Mouse (Mus musculus): Measurements from ENCODE around the gene Tnni3k. TPM values are rescaled to one million over a fixed set of nuclear protein-coding genes. Genes with fewer than 3 reads are reported as not detected.

The Tnni3k gene
- total and polyA plus RNA-seq, 3 experiments = 0.07 TPM; not detected in 2

DNA sequence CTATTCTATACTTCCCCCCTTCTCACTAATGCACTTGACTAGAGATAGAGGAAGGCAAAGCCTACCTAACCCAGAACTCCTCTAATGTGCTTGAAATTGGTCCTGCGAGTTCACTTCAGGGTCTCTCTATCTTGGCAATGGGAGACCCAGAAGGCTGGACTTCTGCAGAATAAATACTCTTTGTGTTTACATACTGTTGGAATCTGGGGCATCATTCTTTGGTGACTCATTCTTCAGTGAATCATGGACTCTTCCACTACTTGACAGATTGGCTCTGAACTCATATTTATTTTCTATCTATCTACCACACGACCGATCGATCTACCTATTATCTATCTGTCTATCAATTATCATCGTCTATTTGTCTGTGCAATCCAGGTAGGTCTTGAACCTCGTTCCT is 36.9 kb upstream of the Tnni3k start:
- dilution Hi-C loops (cut with MboI; ENCODE audit: extremely low pct_ligation_motif_present, extremely low pct_unique_long_range_greater_than_20kb, low sequenced_read_pairs) (no loop called here), in situ Hi-C loops (cut with MboI; ENCODE audit: low pct_ligation_motif_present, low pct_unique_long_range_greater_than_20kb, low sequenced_read_pairs) (no loop called here)
- H3K4me1 ChIP-seq (ENCODE audit: control insufficient read depth in 1 of 2, insufficient read depth in 2 of 2) = peaks cover 2 to 5% of the 10 kb centered on the region in 2 experiments; a peak in 2 of 4 replicates
- no peak for DNase-seq (ENCODE audit: extremely low read depth)
- peaks cover 7 to 13% of the 10 kb centered on the region in 2 experiments for H3K36me3 ChIP-seq (replicated peaks in 1 of 2; ENCODE audit: control insufficient read depth in 1 of 2, insufficient read depth in 1 of 2, low read length in 1 of 2)
- no peak overlapping the region for H3K27ac ChIP-seq (ENCODE audit: insufficient read depth, low read depth)
- H3K4me2 ChIP-seq (ENCODE audit: insufficient read depth, low read depth, poor library complexity, severe bottlenecking) = peak overlapping the region; percentile 90
- H3K27me3 ChIP-seq (replicated peaks) = no peaks in the 10 kb centered on the region
- H3K9me3 ChIP-seq (replicated peaks; ENCODE audit: low read length) = peaks cover 2% of the 10 kb centered on the region
- H3K79me2 ChIP-seq (replicated peaks; ENCODE audit: control insufficient read depth, extremely low read depth, insufficient read depth, poor library complexity, severe bottlenecking) = no peaks in the 10 kb centered on the region; the same call in 1 of the 2 replicates
- TF ChIP-seq MAX (IDR thresholded peaks at IDR 0.05; ENCODE audit: low read length) (no peak), E2F4 (IDR thresholded peaks at IDR 0.05; ENCODE audit: insufficient replicate concordance, low read depth, low read length) (no peak), NRF1 (IDR thresholded peaks at IDR 0.05; ENCODE audit: low read depth, low read length) (no peak), SIN3A (IDR thresholded peaks at IDR 0.05; ENCODE audit: low read length) (no peak), POLR2A (IDR thresholded peaks at IDR 0.05; ENCODE audit: low read depth, low read length) (no peak), PAX5 (IDR thresholded peaks at IDR 0.05; ENCODE audit: low read length) (no peak), MEF2A (IDR thresholded peaks at IDR 0.05; ENCODE audit: borderline replicate concordance, low read depth, low read length) (no peak), ZKSCAN1 (IDR thresholded peaks at IDR 0.05; ENCODE audit: borderline replicate concordance, low read depth, low read length) (no peak), RCOR1 (conservative IDR thresholded peaks at IDR 0.05; ENCODE audit: low read depth, low read length) (no peak), MXI1 (IDR thresholded peaks at IDR 0.05; ENCODE audit: low read depth, low read length) (no peak), POLR2AphosphoS2 (IDR thresholded peaks at IDR 0.05; ENCODE audit: low read depth, low read length) (no peak), UBTF (IDR thresholded peaks at IDR 0.05; ENCODE audit: low read depth, low read length) (no peak), MAZ (IDR thresholded peaks at IDR 0.05; ENCODE audit: low read depth, low read length) (no peak), MAFK (IDR thresholded peaks at IDR 0.05; ENCODE audit: insufficient replicate concordance, low read length) (no peak), CHD1 (IDR thresholded peaks at IDR 0.05; ENCODE audit: low read depth, low read length) (no peak), USF1 (IDR thresholded peaks at IDR 0.05; ENCODE audit: low read depth, low read length) (no peak), ELF1 (IDR thresholded peaks at IDR 0.05; ENCODE audit: low read depth, low read length) (no peak), IRF4 (IDR thresholded peaks at IDR 0.05; ENCODE audit: low read depth, low read length) (no peak), MYC (IDR thresholded peaks at IDR 0.05; ENCODE audit: low read depth, low read length) (no peak)
- H3K4me3 ChIP-seq (replicated peaks in 1 of 3; ENCODE audit: low read depth in 2 of 3, low read length in 2 of 3, poor library complexity in 1 of 3) = peak overlapping the region in 2 of 3 experiments; percentile 78 to 88
- H3K9ac ChIP-seq (ENCODE audit: insufficient read depth, low read depth) = peak overlapping the region; percentile 95; the same call in 1 of the 2 replicates

DNA sequence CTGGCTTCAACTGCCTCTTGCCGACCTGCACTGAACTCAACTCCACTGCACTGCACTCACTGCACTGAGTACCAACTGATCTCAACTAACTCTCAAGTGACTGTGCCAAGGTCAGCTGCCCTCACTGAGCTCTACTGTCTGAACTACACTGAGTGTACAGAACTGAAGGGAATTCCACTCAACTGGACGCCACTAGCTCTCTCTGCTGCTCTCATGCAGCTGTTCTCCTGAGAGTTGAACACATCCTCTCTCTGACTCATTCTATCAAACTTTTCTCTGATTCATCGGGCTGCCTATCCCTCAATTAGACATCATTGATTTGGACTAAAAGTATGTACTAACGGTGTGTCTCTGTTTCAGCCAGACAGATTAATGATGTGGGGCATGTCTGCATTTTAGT is 22.7 kb upstream of the Tnni3k start:
- TF ChIP-seq TCF12 (IDR thresholded peaks at IDR 0.05; ENCODE audit: low read depth, low read length) = no peak
- TF ChIP-seq CTCF (conservative IDR thresholded peaks at IDR 0.05 in 1 of 2, IDR thresholded peaks at IDR 0.05 in 1 of 2; ENCODE audit: low read depth in 2 of 2, low read length in 2 of 2) = no peak
- TF ChIP-seq CHD2 (IDR thresholded peaks at IDR 0.05; ENCODE audit: low read length) = no peak
- no peak for TF ChIP-seq ELF1 (IDR thresholded peaks at IDR 0.05; ENCODE audit: low read depth, low read length)
- TF ChIP-seq POLR2AphosphoS2 (IDR thresholded peaks at IDR 0.05; ENCODE audit: low read depth, low read length) = no peak
- no peak for TF ChIP-seq TBP (conservative IDR thresholded peaks at IDR 0.05; ENCODE audit: low read depth, low read length)
- TF ChIP-seq NELFE (IDR thresholded peaks at IDR 0.05; ENCODE audit: low read depth, low read length) = no peak
- TF ChIP-seq MAX (IDR thresholded peaks at IDR 0.05; ENCODE audit: low read length) = no peak
- TF ChIP-seq UBTF (IDR thresholded peaks at IDR 0.05; ENCODE audit: low read depth, low read length) = no peak
- TF ChIP-seq KAT2A (IDR thresholded peaks at IDR 0.05; ENCODE audit: insufficient replicate concordance, low read length) = no peak
- no peak for TF ChIP-seq ZC3H11A (IDR thresholded peaks at IDR 0.05; ENCODE audit: low read depth, low read length)
- no peak for TF ChIP-seq ZNF384 (IDR thresholded peaks at IDR 0.05; ENCODE audit: low read depth, low read length)
- no peak for TF ChIP-seq USF1 (IDR thresholded peaks at IDR 0.05; ENCODE audit: low read depth, low read length)
- no peak for TF ChIP-seq MXI1 (IDR thresholded peaks at IDR 0.05; ENCODE audit: low read depth, low read length)
- TF ChIP-seq USF2 (conservative IDR thresholded peaks at IDR 0.05; ENCODE audit: low read depth, low read length) = no peak
- no peak for TF ChIP-seq HCFC1 (IDR thresholded peaks at IDR 0.05; ENCODE audit: low read depth, low read length)
- no peak for TF ChIP-seq RCOR1 (conservative IDR thresholded peaks at IDR 0.05; ENCODE audit: low read depth, low read length)
- TF ChIP-seq E2F4 (IDR thresholded peaks at IDR 0.05; ENCODE audit: insufficient replicate concordance, low read depth, low read length) = no peak
- TF ChIP-seq MYC (IDR thresholded peaks at IDR 0.05; ENCODE audit: low read depth, low read length) = no peak
- Histone ChIP-seq H3K36me3 (replicated peaks in 1 of 2; ENCODE audit: control insufficient read depth in 1 of 2, insufficient read depth in 1 of 2, low read length in 1 of 2) (no peaks in the 10 kb centered on the region), H3K27ac (ENCODE audit: insufficient read depth, low read depth) (no peak overlapping the region), H3K4me3 (replicated peaks in 1 of 3; ENCODE audit: low read depth in 2 of 3, low read length in 2 of 3, poor library complexity in 1 of 3) (no peak overlapping the region), H3K9ac (ENCODE audit: insufficient read depth, low read depth) (no peak overlapping the region), H3K4me1 (ENCODE audit: control insufficient read depth in 1 of 2, insufficient read depth in 2 of 2) (peaks cover 0 to 5% of the 10 kb centered on the region in 2 experiments; a peak in 2 of 4 replicates), H3K27me3 (replicated peaks) (no peaks in the 10 kb centered on the region), H3K4me2 (ENCODE audit: insufficient read depth, low read depth, poor library complexity, severe bottlenecking) (no peak overlapping the region), H3K9me3 (replicated peaks; ENCODE audit: low read length) (no peaks in the 10 kb centered on the region), H3K79me2 (replicated peaks; ENCODE audit: control insufficient read depth, extremely low read depth, insufficient read depth, poor library complexity, severe bottlenecking) (no peaks in the 10 kb centered on the region)
- in situ Hi-C loops (cut with MboI; ENCODE audit: low pct_ligation_motif_present, low pct_unique_long_range_greater_than_20kb, low sequenced_read_pairs) = no loop called here
- no peak for DNase-seq (ENCODE audit: extremely low read depth)
- dilution Hi-C loops (cut with MboI; ENCODE audit: extremely low pct_ligation_motif_present, extremely low pct_unique_long_range_greater_than_20kb, low sequenced_read_pairs) = no loop called here
